Mouse (Mus musculus) forebrain, embryonic 11.5 days (tissue): ENCODE data around the gene Scarb1. TPM values are rescaled to one million over a fixed set of nuclear protein-coding genes. Genes with fewer than 3 reads are reported as not detected.

ENCODE experiments used
- ATAC-seq: fragments of 200-750 bp; cut with Nextera tagmentation; replicated peaks from 2 replicates; pipeline ENCODE4 v1.8.0; 2017; ENCODE audit warnings: moderate TSS enrichment; ENCODE audit not compliant: low FRiP score
- DNase-seq: peaks from one replicate; pipeline ENCODE4 v3.0.0-alpha.2; 2017; ENCODE audit warnings: low spot score
- H3K27ac ChIP-seq: fragments of 300-500 bp; sonication (generic); 2 replicates; pipeline ENCODE4 v1.5.1; 2014; ENCODE audit warnings: low read depth, low read length
- H3K27me3 ChIP-seq: fragments of 300-500 bp; sonication (generic); 2 replicates; pipeline ENCODE4 v1.6.1; 2014; ENCODE audit warnings: mild to moderate bottlenecking, low read length, mixed read lengths; ENCODE audit not compliant: control insufficient read depth, insufficient read depth
- H3K36me3 ChIP-seq: fragments of 300-500 bp; sonication (generic); 2 replicates; pipeline ENCODE4 v1.6.1; 2014; ENCODE audit warnings: mild to moderate bottlenecking, low read length, moderate library complexity, mixed read lengths; ENCODE audit not compliant: control insufficient read depth, insufficient read depth
- H3K4me1 ChIP-seq: fragments of 300-500 bp; sonication (generic); replicated peaks from 2 replicates; pipeline ENCODE4 v1.6.1; 2014; ENCODE audit warnings: low read length, mixed read lengths; ENCODE audit not compliant: control insufficient read depth, insufficient read depth
- H3K4me2 ChIP-seq: fragments of 300-500 bp; sonication (generic); 2 replicates; pipeline ENCODE4 v1.6.1; 2014; ENCODE audit warnings: low read depth, mild to moderate bottlenecking, low read length, moderate library complexity, mixed read lengths; ENCODE audit not compliant: severe bottlenecking
- H3K4me3 ChIP-seq: fragments of 300-500 bp; sonication (generic); 2 replicates; pipeline ENCODE4 v1.5.1; 2014; ENCODE audit warnings: low read depth, low read length
- H3K9ac ChIP-seq: fragments of 300-500 bp; sonication (generic); 2 replicates; pipeline ENCODE4 v1.6.1; 2014; ENCODE audit warnings: low read length
- H3K9me3 ChIP-seq: fragments of 300-500 bp; sonication (generic); 2 replicates; pipeline ENCODE4 v1.6.1; 2016; ENCODE audit warnings: low read length, mixed read lengths; ENCODE audit not compliant: control insufficient read depth
- WGBS: fragments of 180-500 bp; shearing (Covaris S2); extraction: QIAGEN DNeasy Blood & Tissue Kit; methylation state at CpG from one replicate; pipeline ENCODE4 v1.1.7; 2014; 5-methylcytosine and 5-hydroxymethylcytosine counted together
- polyA plus RNA-seq: library from polyadenylated mRNA; unstranded; fragments of >200 nt; fragmentation: Nextera tagmentation; extraction: Ambion mirVana; gene quantifications from 2 replicates; pipeline ENCODE4 v1.2.1, GENCODE M21; 2014

Gene Scarb1
- polyA plus RNA-seq, 1 experiment from 2014 or later, result 43.7 TPM

DNA sequence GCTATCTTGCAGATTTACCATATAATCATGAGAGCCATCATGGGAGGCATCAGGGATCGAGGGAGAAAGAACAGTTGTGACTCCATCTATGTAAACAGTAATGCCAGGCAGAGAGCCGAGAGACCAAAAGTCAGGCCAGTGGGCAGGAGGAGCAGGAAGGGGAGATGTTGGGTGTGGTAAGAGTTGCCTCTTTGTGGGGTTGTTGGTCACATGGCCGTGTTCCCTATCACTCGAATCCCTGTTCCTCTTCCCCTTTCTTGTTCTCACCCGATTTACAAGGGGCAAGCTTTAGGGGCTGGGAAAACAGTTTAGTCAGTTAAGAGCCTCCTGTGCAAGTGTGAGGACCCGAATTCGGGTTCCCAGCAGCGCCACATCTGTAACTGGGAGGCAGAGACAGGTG, 49.0 kb downstream of the Scarb1 start:
- peaks cover 5% of the 10 kb centered on the region; the same call in 1 of the 2 replicates for H3K36me3 ChIP-seq
- no peak for DNase-seq
- no peak overlapping the region for H3K4me2 ChIP-seq
- no peaks in the 10 kb centered on the region for H3K27me3 ChIP-seq
- H3K9me3 ChIP-seq, result no peaks in the 10 kb centered on the region
- H3K27ac ChIP-seq, result no peak overlapping the region
- no peak for ATAC-seq
- no peaks in the 10 kb centered on the region for H3K4me1 ChIP-seq
- no peak overlapping the region for H3K4me3 ChIP-seq
- H3K9ac ChIP-seq, result no peak overlapping the region
- WGBS, result 91% methylated on average over 8 of the region's 8 CpGs

DNA sequence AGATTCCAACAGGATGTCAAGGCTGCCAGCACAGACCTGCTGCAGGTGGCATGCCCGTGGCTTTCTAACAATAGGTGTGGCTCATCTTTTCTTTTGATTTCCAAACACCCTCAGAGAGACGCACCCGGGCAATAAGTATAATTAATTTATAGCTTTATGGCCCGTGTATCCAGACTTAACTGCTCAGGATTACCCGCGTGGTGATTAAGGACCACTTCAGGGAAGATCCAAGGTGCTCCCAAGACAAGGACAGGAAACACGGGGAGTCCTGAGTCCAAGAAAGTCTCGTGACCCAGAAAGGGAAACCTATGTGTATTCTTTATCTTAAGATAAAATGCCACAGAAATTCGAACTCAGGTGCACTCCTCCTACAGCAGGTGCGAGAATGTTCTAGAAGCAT, 49.5 kb downstream of the Scarb1 start:
- WGBS, result 93% methylated on average over 10 of the region's 10 CpGs
- H3K36me3 ChIP-seq, result peaks cover under 1% of the 10 kb centered on the region; the same call in 1 of the 2 replicates
- ATAC-seq, result no peak

DNA sequence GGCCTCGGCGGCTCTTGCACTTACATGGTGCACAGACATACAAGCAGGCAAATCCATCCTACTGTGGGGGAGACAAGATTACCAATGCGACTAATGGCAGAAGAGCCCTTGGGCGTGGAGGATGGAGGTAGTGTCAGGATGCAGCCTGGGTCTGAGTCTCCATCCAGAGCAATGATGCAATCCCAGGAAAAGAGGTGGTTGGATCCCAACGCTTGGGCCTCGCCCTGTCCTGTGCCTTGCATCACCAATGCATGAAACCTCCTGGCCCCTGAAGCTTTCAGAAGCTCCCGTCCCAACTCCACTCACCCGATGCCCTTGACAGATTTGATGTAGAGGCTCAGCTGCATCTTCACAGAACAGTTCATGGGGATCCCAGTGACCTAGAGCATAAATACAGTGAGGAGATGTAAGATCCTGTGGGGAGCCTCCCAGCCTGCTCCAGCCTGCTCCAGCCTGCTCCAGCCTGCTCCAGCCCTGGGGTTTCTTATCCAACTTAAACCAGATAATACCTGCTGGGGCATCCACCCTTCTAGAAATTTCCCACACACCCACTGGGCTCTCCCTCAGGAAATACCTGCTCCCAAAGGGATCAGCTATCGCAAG, 53.7 kb downstream of the Scarb1 start:
- no peak overlapping the region for H3K4me2 ChIP-seq
- WGBS, result 97% methylated on average over 9 of the region's 9 CpGs
- no peak overlapping the region for H3K9ac ChIP-seq
- ATAC-seq, result no peak
- H3K4me3 ChIP-seq, result no peak overlapping the region
- H3K4me1 ChIP-seq, result 0 out of 2 replicates have a peak, but pooled peaks cover 2% of the 10 kb centered on the region
- H3K9me3 ChIP-seq, result no peaks in the 10 kb centered on the region
- H3K36me3 ChIP-seq, result no peaks in the 10 kb centered on the region
- H3K27ac ChIP-seq, result no peak overlapping the region
- no peaks in the 10 kb centered on the region for H3K27me3 ChIP-seq
- no peak for DNase-seq

More for the DNA sequence above, 49.5 kb downstream of the Scarb1 start:
- no peak overlapping the region for H3K9ac ChIP-seq
- no peaks in the 10 kb centered on the region for H3K27me3 ChIP-seq
- no peak for DNase-seq
- H3K9me3 ChIP-seq, result no peaks in the 10 kb centered on the region
- no peak overlapping the region for H3K4me2 ChIP-seq
- no peaks in the 10 kb centered on the region for H3K4me1 ChIP-seq
- no peak overlapping the region for H3K4me3 ChIP-seq
- no peak overlapping the region for H3K27ac ChIP-seq

DNA sequence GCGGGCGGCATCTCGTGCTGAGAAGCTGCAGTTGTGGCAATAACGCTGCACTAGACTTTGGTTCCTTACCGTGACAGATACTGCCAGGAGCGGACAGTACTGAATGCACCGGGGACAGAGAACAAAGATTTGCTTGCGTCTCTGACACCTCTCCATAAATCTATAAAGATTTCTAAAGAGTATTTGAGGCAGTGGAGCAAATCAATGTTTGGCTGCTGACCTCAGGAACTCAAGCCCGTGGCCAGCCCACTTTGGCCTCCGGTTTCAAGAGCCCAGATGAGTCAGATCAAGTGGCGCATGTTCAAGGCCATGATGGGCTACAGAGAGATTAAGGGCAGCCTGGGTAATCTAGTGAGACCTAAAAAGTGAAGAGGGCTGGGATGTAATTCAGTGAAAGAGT, 54.8 kb downstream of the Scarb1 start:
- ATAC-seq (no peak), DNase-seq (no peak)
- no peak overlapping the region for H3K9ac ChIP-seq
- no peaks in the 10 kb centered on the region for H3K9me3 ChIP-seq
- no peaks in the 10 kb centered on the region for H3K27me3 ChIP-seq
- H3K4me3 ChIP-seq, result no peak overlapping the region
- no peak overlapping the region for H3K4me2 ChIP-seq
- H3K4me1 ChIP-seq, result 0 out of 2 replicates have a peak, but pooled peaks cover 2% of the 10 kb centered on the region
- WGBS, result 97% methylated on average over 11 of the region's 11 CpGs
- H3K36me3 ChIP-seq, result no peaks in the 10 kb centered on the region
- no peak overlapping the region for H3K27ac ChIP-seq

DNA sequence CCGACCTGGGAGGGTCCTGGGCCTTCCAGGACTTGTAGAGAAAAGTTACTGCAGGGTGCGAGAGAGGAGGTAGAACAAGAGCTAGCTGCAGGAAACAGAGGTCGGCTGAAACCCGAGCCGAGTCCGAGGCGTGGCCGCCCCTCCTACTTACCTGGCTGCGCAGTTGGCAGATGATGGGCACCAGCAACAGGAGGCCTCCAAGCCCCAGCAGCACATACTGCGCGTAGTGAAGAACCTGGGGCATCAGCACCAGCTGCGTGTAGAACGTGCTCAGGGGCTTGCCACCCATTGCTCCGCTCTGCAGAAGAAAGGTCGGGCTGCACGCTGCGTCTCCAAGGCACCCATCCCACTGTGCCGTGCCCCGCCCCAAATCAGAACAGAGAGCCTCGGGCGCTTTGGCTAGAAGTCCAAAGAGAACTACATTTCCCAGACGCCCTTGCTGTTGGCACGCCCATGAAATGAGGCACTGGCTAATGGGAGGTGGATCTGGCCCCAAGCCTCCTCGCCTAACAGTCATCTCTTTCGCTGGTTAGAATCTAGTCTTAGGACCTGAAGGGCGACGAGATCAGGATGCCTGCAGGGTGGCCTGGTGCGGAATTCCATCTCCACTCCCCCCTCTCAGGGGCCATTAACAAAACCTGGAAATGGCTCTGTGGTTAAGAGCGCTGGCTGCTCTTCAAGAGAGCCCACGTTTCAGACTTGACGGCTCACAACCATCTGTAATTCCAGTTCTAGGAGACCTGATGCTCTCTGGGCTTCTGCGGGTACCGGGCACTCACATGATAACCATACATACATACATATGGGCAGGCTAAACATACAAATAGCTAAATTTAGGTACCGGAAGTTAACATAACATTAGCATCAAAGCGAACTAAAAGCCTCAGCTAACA, 56.9 kb downstream of the Scarb1 start:
- no peak overlapping the region for H3K27ac ChIP-seq

DNA sequence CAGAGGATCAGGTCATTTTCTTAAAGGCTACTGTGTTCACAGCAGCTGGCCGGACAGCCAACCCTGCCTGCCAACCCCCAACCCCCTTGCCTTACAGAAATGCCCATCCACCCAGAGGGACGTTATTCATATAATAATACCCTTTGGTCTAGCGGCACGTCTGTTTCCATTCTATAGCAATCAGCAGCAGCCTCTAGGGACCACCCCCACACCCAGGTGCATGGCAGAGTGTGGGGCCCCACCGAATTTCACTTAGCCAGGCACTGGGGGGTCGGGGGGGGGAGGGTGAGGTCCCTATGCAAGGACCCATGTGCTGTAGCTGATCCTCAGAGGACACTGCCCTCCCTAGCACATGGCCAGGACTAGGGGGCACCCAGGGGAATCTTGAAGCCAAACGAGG, 61.7 kb downstream of the Scarb1 start:
- no peak overlapping the region for H3K4me2 ChIP-seq
- H3K27me3 ChIP-seq, result no peaks in the 10 kb centered on the region
- DNase-seq, result no peak
- H3K9ac ChIP-seq, result no peak overlapping the region
- WGBS, result 53% methylated on average over 7 of the region's 7 CpGs
- peak overlapping the region; percentile 6; the same call in 1 of the 2 replicates for H3K27ac ChIP-seq
- H3K36me3 ChIP-seq, result no peaks in the 10 kb centered on the region
- no peak for ATAC-seq
- no peaks in the 10 kb centered on the region for H3K9me3 ChIP-seq
- no peak overlapping the region for H3K4me3 ChIP-seq
- H3K4me1 ChIP-seq, result 0 out of 2 replicates have a peak, but pooled peaks cover 3% of the 10 kb centered on the region

More for the DNA sequence above, 56.9 kb downstream of the Scarb1 start:
- peak overlapping the region; percentile 57 for H3K4me2 ChIP-seq
- H3K4me1 ChIP-seq, result 0 out of 2 replicates have a peak, but pooled peaks cover 4% of the 10 kb centered on the region
- H3K4me3 ChIP-seq, result peak overlapping the region; percentile 24
- DNase-seq, result peak; percentile 80
- peak; percentile 86 for ATAC-seq
- no peaks in the 10 kb centered on the region for H3K27me3 ChIP-seq
- H3K9ac ChIP-seq, result peak overlapping the region; percentile 49
- WGBS, result 15% methylated on average over 35 of the region's 35 CpGs
- no peaks in the 10 kb centered on the region for H3K36me3 ChIP-seq
- no peaks in the 10 kb centered on the region for H3K9me3 ChIP-seq

- ATAC-seq (no peak), DNase-seq (peak; percentile 71)
- no peaks in the 10 kb centered on the region for H3K9me3 ChIP-seq
- 34% methylated on average over 6 of the region's 6 CpGs for WGBS
- no peak overlapping the region for H3K9ac ChIP-seq
- 0 out of 2 replicates have a peak, but pooled peaks cover 2% of the 10 kb centered on the region for H3K4me1 ChIP-seq
- H3K36me3 ChIP-seq, result no peaks in the 10 kb centered on the region
- H3K4me2 ChIP-seq, result no peak overlapping the region
- H3K27me3 ChIP-seq, result no peaks in the 10 kb centered on the region
- no peak overlapping the region for H3K27ac ChIP-seq
- no peak overlapping the region for H3K4me3 ChIP-seq
Observed at GRCm38 (mm10) chr5:125278314-125278713, 62.6 kb downstream of the Scarb1 start.

DNA sequence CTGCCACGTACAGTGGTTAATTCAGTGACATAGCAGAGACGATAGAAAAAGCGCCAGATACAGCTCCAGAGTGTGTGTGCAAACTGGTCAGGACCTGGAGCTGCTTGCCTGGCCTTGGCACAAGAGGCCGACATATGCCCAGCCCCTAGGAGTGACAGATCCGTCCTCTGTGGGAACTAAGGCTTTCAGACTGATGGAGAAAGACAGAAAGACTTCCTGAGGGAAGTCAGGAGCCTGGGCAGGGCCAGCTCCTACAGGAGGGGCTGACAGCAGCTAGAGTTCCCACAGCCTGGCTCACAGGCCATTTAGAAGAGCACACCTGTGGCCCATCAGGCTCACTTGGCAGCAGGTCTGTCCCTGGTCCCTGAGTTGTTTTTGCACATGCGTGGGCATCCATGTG, 63.6 kb downstream of the Scarb1 start:
- 0 out of 2 replicates have a peak, but pooled peaks cover 2% of the 10 kb centered on the region for H3K4me1 ChIP-seq
- no peaks in the 10 kb centered on the region for H3K36me3 ChIP-seq
- H3K9ac ChIP-seq, result no peak overlapping the region
- no peaks in the 10 kb centered on the region for H3K9me3 ChIP-seq
- no peaks in the 10 kb centered on the region for H3K27me3 ChIP-seq
- no peak overlapping the region for H3K27ac ChIP-seq
- ATAC-seq (no peak), DNase-seq (no peak)
- no peak overlapping the region for H3K4me3 ChIP-seq
- H3K4me2 ChIP-seq, result no peak overlapping the region
- 88% methylated on average over 6 of the region's 6 CpGs for WGBS
